Mouse (Mus musculus) retina, embryonic 14.5 days (tissue): ENCODE measurements around the gene Vmn2r66.

ENCODE experiments used
- DNase-seq: peaks from one replicate; pipeline ENCODE4 v3.0.0-alpha.2; 2015; ENCODE audit warnings: low spot score

The Vmn2r66 gene

GRCm38 (mm10) chr7:85012168-85012567 is at the start of gene Vmn2r66:
Gene Vmn2r66 (minus strand): TSS chr7:85012268.
- no peak for DNase-seq

GRCm38 (mm10) chr7:84996694-84997093 is 15.4 kb downstream of the Vmn2r66 start:
- no peak for DNase-seq

- DNase-seq, result no peak
Observed at GRCm38 (mm10) chr7:84964015-84964414, 48.1 kb downstream of the Vmn2r66 start, which contains the start of gene Vmn2r65. Gene Vmn2r65 (minus strand): TSS chr7:84964115.
